Mouse (Mus musculus) c-Kit-positive CD71-positive TER-119-positive erythroid progenitor cells, embryonic 14.5 days (primary cell): ENCODE results near the gene Olfr1392.
"Not testable (repeated sequence)": the region's sequence is repeated elsewhere in the genome, so short reads cannot be mapped to it uniquely, and the experiment has no call there.

Source experiments
- DNase-seq: peaks from one replicate; pipeline ENCODE4 v3.0.0-alpha.2; 2013; ENCODE audit warnings: low spot score

The Olfr1392 gene

GRCm38 (mm10) chr11:49252048-49252447 lies 33.0 kb upstream of the Olfr1392 start:
- DNase-seq = no peak

GRCm38 (mm10) chr11:49253035-49253434 lies 32.0 kb upstream of the Olfr1392 start:
- no peak for DNase-seq

GRCm38 (mm10) chr11:49259296-49259695 lies 25.8 kb upstream of the Olfr1392 start:
- no peak for DNase-seq

- no peak for DNase-seq
Observed at GRCm38 (mm10) chr11:49259829-49260228, 25.3 kb upstream of the Olfr1392 start.

GRCm38 (mm10) chr11:49260598-49261312 lies 24.3 kb upstream of the Olfr1392 start:
- DNase-seq = no peak

- no peak for DNase-seq
Observed at GRCm38 (mm10) chr11:49261313-49261855, 23.7 kb upstream of the Olfr1392 start.

GRCm38 (mm10) chr11:49262286-49262685 lies 22.8 kb upstream of the Olfr1392 start:
- no peak for DNase-seq

- no peak for DNase-seq
Observed at GRCm38 (mm10) chr11:49263149-49263548, 21.9 kb upstream of the Olfr1392 start.

- no peak for DNase-seq
Observed at GRCm38 (mm10) chr11:49264081-49264480, 21.0 kb upstream of the Olfr1392 start.

GRCm38 (mm10) chr11:49264622-49265021 lies 20.5 kb upstream of the Olfr1392 start:
- DNase-seq = no peak

- no peak for DNase-seq
Observed at GRCm38 (mm10) chr11:49265101-49265500, 20.0 kb upstream of the Olfr1392 start.

GRCm38 (mm10) chr11:49266671-49267070 lies 18.4 kb upstream of the Olfr1392 start:
- DNase-seq = no peak

GRCm38 (mm10) chr11:49267316-49267715 lies 17.8 kb upstream of the Olfr1392 start:
- no peak for DNase-seq

- DNase-seq = no peak
Observed at GRCm38 (mm10) chr11:49267970-49268579, 17.0 kb upstream of the Olfr1392 start.

GRCm38 (mm10) chr11:49269761-49270160 lies 15.3 kb upstream of the Olfr1392 start:
- no peak for DNase-seq

- no peak for DNase-seq
Observed at GRCm38 (mm10) chr11:49270368-49270767, 14.7 kb upstream of the Olfr1392 start.

GRCm38 (mm10) chr11:49271334-49271733 lies 13.7 kb upstream of the Olfr1392 start:
- DNase-seq = peak; percentile 58

- DNase-seq = no peak
Observed at GRCm38 (mm10) chr11:49273834-49274519, 11.1 kb upstream of the Olfr1392 start.

GRCm38 (mm10) chr11:49278222-49278621 lies 6.9 kb upstream of the Olfr1392 start, which contains the start of gene Olfr1393:
Gene Olfr1393 (plus strand): TSS chr11:49278304.
- no peak for DNase-seq

- no peak for DNase-seq
Observed at GRCm38 (mm10) chr11:49287251-49287650, 2.2 kb downstream of the Olfr1392 start.

- no peak for DNase-seq
Observed at GRCm38 (mm10) chr11:49292777-49293176, 7.7 kb downstream of the Olfr1392 start.

- DNase-seq = no peak
Observed at GRCm38 (mm10) chr11:49304441-49304840, 19.4 kb downstream of the Olfr1392 start, which contains the start of gene Olfr10. Gene Olfr10 (plus strand): TSS chr11:49304741.

GRCm38 (mm10) chr11:49308547-49308946 lies 23.5 kb downstream of the Olfr1392 start:
- not testable (repeated sequence) for DNase-seq
